Mouse (Mus musculus): ENCODE results near the gene Lysmd3. TPM values are rescaled to one million over a fixed set of nuclear protein-coding genes. Genes with fewer than 3 reads are reported as not detected.
A peak's percentile ranks its signal among the peaks of the same experiment; 100 is the strongest.
"Not testable (repeated sequence)": the region's sequence is repeated elsewhere in the genome, so short reads cannot be mapped to it uniquely, and the experiment has no call there.

Gene Lysmd3
- polyA plus RNA-seq, 1 experiment from 2014 or later: 34.7 TPM

- Histone ChIP-seq H3K9ac (ENCODE audit: low read depth, low read length) (no peak overlapping the region; the same call in 1 of the 2 replicates), H3K4me2 (ENCODE audit: low read depth, low read length) (peak overlapping the region; percentile 23; the same call in 1 of the 2 replicates)
- DNase-seq (ENCODE audit: low spot score): no peak
Observed at GRCm38 (mm10) chr13:81640881-81641280, 16.6 kb upstream of the Lysmd3 start.

GRCm38 (mm10) chr13:81641289-81642045 is 16.0 kb upstream of the Lysmd3 start:
- ATAC-seq (ENCODE audit: low read depth) (peak; percentile 72), DNase-seq (ENCODE audit: low spot score) (peak; percentile 91)
- Histone ChIP-seq H3K36me3 (ENCODE audit: control insufficient read depth, insufficient read depth, low read length) (no peaks in the 10 kb centered on the region), H3K9me3 (ENCODE audit: control insufficient read depth, low read length) (no peaks in the 10 kb centered on the region), H3K9ac (ENCODE audit: low read depth, low read length) (no peak overlapping the region; the same call in 1 of the 2 replicates), H3K27ac (replicated peaks; ENCODE audit: low read depth, low read length) (peak overlapping the region; percentile 19), H3K4me1 (ENCODE audit: control insufficient read depth, insufficient read depth, low read length) (peaks cover 3% of the 10 kb centered on the region; the same call in 1 of the 2 replicates), H3K4me2 (ENCODE audit: low read depth, low read length) (peak overlapping the region; percentile 23), H3K27me3 (replicated peaks; ENCODE audit: control insufficient read depth, insufficient read depth, low read length) (no peaks in the 10 kb centered on the region), H3K4me3 (ENCODE audit: low read depth, low read length) (no peak overlapping the region)
- 10% methylated on average over 8 of the region's 8 CpGs for WGBS

More at GRCm38 (mm10) chr13:81640881-81641280, 16.6 kb upstream of the Lysmd3 start:
- WGBS: 31% methylated on average over 6 of the region's 6 CpGs
- Histone ChIP-seq H3K27ac (replicated peaks; ENCODE audit: low read depth, low read length) (peak overlapping the region; percentile 19; the same call in 1 of the 2 replicates), H3K9me3 (ENCODE audit: control insufficient read depth, low read length) (no peaks in the 10 kb centered on the region), H3K4me3 (ENCODE audit: low read depth, low read length) (no peak overlapping the region), H3K4me1 (ENCODE audit: control insufficient read depth, insufficient read depth, low read length) (peaks cover 3% of the 10 kb centered on the region; the same call in 1 of the 2 replicates), H3K36me3 (ENCODE audit: control insufficient read depth, insufficient read depth, low read length) (no peaks in the 10 kb centered on the region), H3K27me3 (replicated peaks; ENCODE audit: control insufficient read depth, insufficient read depth, low read length) (no peaks in the 10 kb centered on the region)
- ATAC-seq (ENCODE audit: low read depth): no peak

- ATAC-seq (ENCODE audit: low read depth): no peak
- Histone ChIP-seq H3K27ac (replicated peaks; ENCODE audit: low read depth, low read length) (no peak overlapping the region), H3K4me2 (ENCODE audit: low read depth, low read length) (no peak overlapping the region), H3K4me1 (ENCODE audit: control insufficient read depth, insufficient read depth, low read length) (peaks cover 3% of the 10 kb centered on the region; the same call in 1 of the 2 replicates), H3K9me3 (ENCODE audit: control insufficient read depth, low read length) (no peaks in the 10 kb centered on the region), H3K9ac (ENCODE audit: low read depth, low read length) (no peak overlapping the region; the same call in 1 of the 2 replicates), H3K36me3 (ENCODE audit: control insufficient read depth, insufficient read depth, low read length) (no peaks in the 10 kb centered on the region), H3K4me3 (ENCODE audit: low read depth, low read length) (no peak overlapping the region), H3K27me3 (replicated peaks; ENCODE audit: control insufficient read depth, insufficient read depth, low read length) (no peaks in the 10 kb centered on the region)
- no peak for DNase-seq (ENCODE audit: low spot score)
- WGBS: 52% methylated on average over 7 of the region's 7 CpGs
Observed at GRCm38 (mm10) chr13:81642491-81643149, 14.8 kb upstream of the Lysmd3 start.

GRCm38 (mm10) chr13:81644047-81644565 is 13.4 kb upstream of the Lysmd3 start:
- H3K9me3 ChIP-seq (ENCODE audit: control insufficient read depth, low read length): no peaks in the 10 kb centered on the region
- no peak overlapping the region for H3K27ac ChIP-seq (replicated peaks; ENCODE audit: low read depth, low read length)
- no peak for DNase-seq (ENCODE audit: low spot score)
- WGBS: 88% methylated on average over 11 of the region's 11 CpGs
- H3K4me3 ChIP-seq (ENCODE audit: low read depth, low read length): no peak overlapping the region
- ATAC-seq (ENCODE audit: low read depth): no peak
- H3K36me3 ChIP-seq (ENCODE audit: control insufficient read depth, insufficient read depth, low read length): no peaks in the 10 kb centered on the region
- no peaks in the 10 kb centered on the region for H3K27me3 ChIP-seq (replicated peaks; ENCODE audit: control insufficient read depth, insufficient read depth, low read length)
- H3K4me1 ChIP-seq (ENCODE audit: control insufficient read depth, insufficient read depth, low read length): peaks cover 3% of the 10 kb centered on the region; the same call in 1 of the 2 replicates
- no peak overlapping the region for H3K4me2 ChIP-seq (ENCODE audit: low read depth, low read length)
- no peak overlapping the region for H3K9ac ChIP-seq (ENCODE audit: low read depth, low read length)

GRCm38 (mm10) chr13:81646348-81646747 is 11.1 kb upstream of the Lysmd3 start:
- WGBS: 80% methylated on average over 6 of the region's 6 CpGs
- Histone ChIP-seq H3K27me3 (replicated peaks; ENCODE audit: control insufficient read depth, insufficient read depth, low read length) (no peaks in the 10 kb centered on the region), H3K4me3 (ENCODE audit: low read depth, low read length) (no peak overlapping the region), H3K4me2 (ENCODE audit: low read depth, low read length) (no peak overlapping the region), H3K9ac (ENCODE audit: low read depth, low read length) (no peak overlapping the region), H3K4me1 (ENCODE audit: control insufficient read depth, insufficient read depth, low read length) (peaks cover under 1% of the 10 kb centered on the region; the same call in 1 of the 2 replicates), H3K27ac (replicated peaks; ENCODE audit: low read depth, low read length) (no peak overlapping the region), H3K36me3 (ENCODE audit: control insufficient read depth, insufficient read depth, low read length) (no peaks in the 10 kb centered on the region), H3K9me3 (ENCODE audit: control insufficient read depth, low read length) (no peaks in the 10 kb centered on the region)
- DNase-seq (ENCODE audit: low spot score): no peak
- ATAC-seq (ENCODE audit: low read depth): no peak

- ATAC-seq (ENCODE audit: low read depth); H3K27me3 ChIP-seq (replicated peaks; ENCODE audit: control insufficient read depth, insufficient read depth, low read length); H3K27ac ChIP-seq (replicated peaks; ENCODE audit: low read depth, low read length); H3K4me1 ChIP-seq (ENCODE audit: control insufficient read depth, insufficient read depth, low read length); H3K9ac ChIP-seq (ENCODE audit: low read depth, low read length); H3K4me2 ChIP-seq (ENCODE audit: low read depth, low read length); H3K9me3 ChIP-seq (ENCODE audit: control insufficient read depth, low read length); DNase-seq (ENCODE audit: low spot score); H3K36me3 ChIP-seq (ENCODE audit: control insufficient read depth, insufficient read depth, low read length); H3K4me3 ChIP-seq (ENCODE audit: low read depth, low read length): not testable (repeated sequence)
- 81% methylated on average over 4 of the region's 6 CpGs for WGBS
Observed at GRCm38 (mm10) chr13:81650382-81650781, 7.1 kb upstream of the Lysmd3 start.

- Histone ChIP-seq H3K4me2 (ENCODE audit: low read depth, low read length) (peak overlapping the region; percentile 78), H3K9me3 (ENCODE audit: control insufficient read depth, low read length) (no peaks in the 10 kb centered on the region), H3K4me3 (ENCODE audit: low read depth, low read length) (peak overlapping the region; percentile 87), H3K4me1 (ENCODE audit: control insufficient read depth, insufficient read depth, low read length) (peaks cover 17% of the 10 kb centered on the region), H3K27ac (replicated peaks; ENCODE audit: low read depth, low read length) (no peak overlapping the region), H3K27me3 (replicated peaks; ENCODE audit: control insufficient read depth, insufficient read depth, low read length) (no peaks in the 10 kb centered on the region), H3K36me3 (ENCODE audit: control insufficient read depth, insufficient read depth, low read length) (no peaks in the 10 kb centered on the region), H3K9ac (ENCODE audit: low read depth, low read length) (no peak overlapping the region)
- ATAC-seq (ENCODE audit: low read depth) (no peak), DNase-seq (ENCODE audit: low spot score) (peak; percentile 43)
- 25% methylated on average over 14 of the region's 14 CpGs for WGBS
Observed at GRCm38 (mm10) chr13:81656091-81656850, 1.2 kb upstream of the Lysmd3 start.

- H3K36me3 ChIP-seq (ENCODE audit: control insufficient read depth, insufficient read depth, low read length): no peaks in the 10 kb centered on the region
- no peak for DNase-seq (ENCODE audit: low spot score)
- peak overlapping the region; percentile 92 for H3K9ac ChIP-seq (ENCODE audit: low read depth, low read length)
- 17% methylated on average over 5 of the region's 5 CpGs for WGBS
- no peaks in the 10 kb centered on the region for H3K27me3 ChIP-seq (replicated peaks; ENCODE audit: control insufficient read depth, insufficient read depth, low read length)
- H3K4me1 ChIP-seq (ENCODE audit: control insufficient read depth, insufficient read depth, low read length): peaks cover 17% of the 10 kb centered on the region
- H3K4me2 ChIP-seq (ENCODE audit: low read depth, low read length): peak overlapping the region; percentile 78
- ATAC-seq (ENCODE audit: low read depth): no peak
- H3K9me3 ChIP-seq (ENCODE audit: control insufficient read depth, low read length): no peaks in the 10 kb centered on the region
- H3K4me3 ChIP-seq (ENCODE audit: low read depth, low read length): peak overlapping the region; percentile 87
- peak overlapping the region; percentile 90 for H3K27ac ChIP-seq (replicated peaks; ENCODE audit: low read depth, low read length)
Observed at GRCm38 (mm10) chr13:81657008-81657350, 484 bp upstream of the Lysmd3 start.

All from embryonic facial prominence, embryonic 14.5 days (tissue).